Mouse (Mus musculus) adrenal gland, postnatal 25 days (tissue): Measurements from ENCODE around the gene Fkbpl. TPM values are rescaled to one million over a fixed set of nuclear protein-coding genes. Genes with fewer than 3 reads are reported as not detected.
A peak's percentile ranks its signal among the peaks of the same experiment; 100 is the strongest.

Experiments
- DNase-seq: peaks from one replicate; pipeline ENCODE4 v3.0.0; 2021; ENCODE audit warnings: mixed read lengths
- long read RNA-seq: library from polyadenylated mRNA; stranded (forward); transcript quantifications from one replicate; pipeline ENCODE4 v2.0.0, GENCODE M21; 2021
- total RNA-seq: library from RNA; stranded (reverse); gene quantifications from 2 replicates; pipeline ENCODE4 v1.2.3, GENCODE M21; 2021

Gene Fkbpl
- 13.4 TPM in 2 replicates for total RNA-seq
- long read RNA-seq, transcript Fkbpl-201 (2 exons, 1,270 nt), result major isoform, 9 of 10 reads
- long read RNA-seq, partial matches to known transcripts, result 0 of 10 reads
- long read RNA-seq, other reads (novel, unspliced or antisense), result 0 of 10 reads

- peak; percentile 90 for DNase-seq
Measured at GRCm38 (mm10) chr17:34644608-34645007, at the start of gene Fkbpl. Gene Fkbpl, plus strand, starts transcription at chr17:34644764.

GRCm38 (mm10) chr17:34596098-34596497 lies 48.5 kb upstream of the Fkbpl start:
- DNase-seq, result no peak

- no peak for DNase-seq
Measured at GRCm38 (mm10) chr17:34597566-34598095, 46.9 kb upstream of the Fkbpl start, which contains the start of gene Ager. Gene Ager, plus strand, starts transcription at chr17:34597862.

- DNase-seq, result no peak
Measured at GRCm38 (mm10) chr17:34599891-34600290, 44.7 kb upstream of the Fkbpl start.

- no peak for DNase-seq
Measured at GRCm38 (mm10) chr17:34601796-34602195, 42.8 kb upstream of the Fkbpl start.

- DNase-seq, result peak; percentile 93
Measured at GRCm38 (mm10) chr17:34603375-34604060, 41.0 kb upstream of the Fkbpl start, which contains the start of gene Rnf5. Gene Rnf5, minus strand, starts transcription at chr17:34603690.

- DNase-seq, result peak; percentile 98
Measured at GRCm38 (mm10) chr17:34604061-34604508, 40.5 kb upstream of the Fkbpl start, which contains the start of gene Agpat1. Gene Agpat1, plus strand, starts transcription at chr17:34604262.

GRCm38 (mm10) chr17:34604511-34605237 lies 39.9 kb upstream of the Fkbpl start:
- peak; percentile 46 for DNase-seq

GRCm38 (mm10) chr17:34605609-34606008 lies 39.0 kb upstream of the Fkbpl start:
- DNase-seq, result peak; percentile 98

GRCm38 (mm10) chr17:34606186-34607039 lies 38.2 kb upstream of the Fkbpl start:
- DNase-seq, result no peak

GRCm38 (mm10) chr17:34607997-34608396 lies 36.6 kb upstream of the Fkbpl start:
- no peak for DNase-seq

- DNase-seq, result no peak
Measured at GRCm38 (mm10) chr17:34611050-34611449, 33.5 kb upstream of the Fkbpl start.

GRCm38 (mm10) chr17:34613054-34613645 lies 31.4 kb upstream of the Fkbpl start:
- DNase-seq, result no peak

GRCm38 (mm10) chr17:34613830-34614229 lies 30.7 kb upstream of the Fkbpl start:
- DNase-seq, result no peak

GRCm38 (mm10) chr17:34615871-34616270 lies 28.7 kb upstream of the Fkbpl start, which contains the start of gene Egfl8:
Gene Egfl8, minus strand, starts transcription at chr17:34615971.
- DNase-seq, result no peak

GRCm38 (mm10) chr17:34618999-34619398 lies 25.6 kb upstream of the Fkbpl start:
- DNase-seq, result peak; percentile 73

GRCm38 (mm10) chr17:34621006-34621405 lies 23.6 kb upstream of the Fkbpl start:
- no peak for DNase-seq

GRCm38 (mm10) chr17:34623161-34623560 lies 21.4 kb upstream of the Fkbpl start:
- no peak for DNase-seq

- no peak for DNase-seq
Measured at GRCm38 (mm10) chr17:34624981-34625380, 19.6 kb upstream of the Fkbpl start.

- DNase-seq, result no peak
Measured at GRCm38 (mm10) chr17:34626062-34626772, 18.3 kb upstream of the Fkbpl start.

GRCm38 (mm10) chr17:34626773-34627092 lies 17.8 kb upstream of the Fkbpl start:
- no peak for DNase-seq
